Mouse (Mus musculus): ENCODE data around the gene Slc35e3. TPM values are rescaled to one million over a fixed set of nuclear protein-coding genes. Genes with fewer than 3 reads are reported as not detected.

The Slc35e3 gene
- polyA plus RNA-seq, 1 experiment, result 35.5 TPM

DNA sequence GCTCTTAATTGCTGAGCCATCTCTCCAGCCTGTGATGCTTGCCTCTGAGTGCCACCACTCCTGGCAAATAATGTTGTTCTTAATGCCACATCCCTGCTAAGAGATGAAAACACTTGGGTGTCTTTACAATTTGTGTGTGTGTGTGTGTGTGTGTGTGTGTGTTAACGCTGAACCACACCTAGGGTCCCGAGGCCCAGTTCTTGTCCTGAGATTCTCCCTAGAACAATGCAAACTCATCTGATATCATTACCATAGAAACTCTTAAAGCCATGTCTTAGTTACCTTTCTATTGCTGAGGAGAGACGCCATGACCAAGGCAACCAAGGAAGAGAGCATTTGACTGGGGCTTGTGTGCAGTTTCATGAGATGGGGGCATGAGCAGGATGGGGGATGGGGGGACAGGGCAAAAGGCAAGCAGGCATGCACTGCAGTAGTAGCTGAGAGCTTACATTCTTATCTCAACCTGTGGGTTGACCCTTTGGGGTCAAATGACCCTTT, 32.1 kb downstream of the Slc35e3 start:
- DNase-seq (ENCODE audit: low read depth), result no peak
- TF ChIP-seq CTCF (IDR thresholded peaks at IDR 0.05; ENCODE audit: borderline replicate concordance, extremely low read depth, insufficient read depth, insufficient read length) (no peak), POLR2A (IDR thresholded peaks at IDR 0.05; ENCODE audit: borderline replicate concordance, extremely low read depth, insufficient read depth, insufficient read length, poor library complexity, severe bottlenecking) (no peak)

DNA sequence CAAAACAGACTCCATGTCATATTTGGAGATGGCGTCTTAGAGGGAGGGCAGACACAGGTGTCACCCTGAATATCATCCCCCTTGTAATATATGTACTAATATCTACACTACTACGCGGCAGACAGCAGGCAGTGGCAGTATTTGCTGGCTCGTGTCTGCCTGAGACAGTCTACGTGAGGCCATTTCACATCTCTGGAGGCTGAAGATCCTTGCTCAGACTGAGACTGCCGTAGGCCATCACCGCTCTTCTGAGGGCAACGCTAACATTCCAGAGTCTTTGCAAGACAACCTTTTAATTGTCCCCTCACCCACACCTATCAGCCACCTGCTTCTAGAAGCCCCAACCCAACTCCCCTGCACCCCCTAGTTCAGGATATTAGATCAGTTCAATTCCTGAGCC, 32.7 kb downstream of the Slc35e3 start:
- TF ChIP-seq CTCF (IDR thresholded peaks at IDR 0.05; ENCODE audit: borderline replicate concordance, extremely low read depth, insufficient read depth, insufficient read length) (no peak), POLR2A (IDR thresholded peaks at IDR 0.05; ENCODE audit: borderline replicate concordance, extremely low read depth, insufficient read depth, insufficient read length, poor library complexity, severe bottlenecking) (no peak)
- no peak for DNase-seq (ENCODE audit: low read depth)

DNA sequence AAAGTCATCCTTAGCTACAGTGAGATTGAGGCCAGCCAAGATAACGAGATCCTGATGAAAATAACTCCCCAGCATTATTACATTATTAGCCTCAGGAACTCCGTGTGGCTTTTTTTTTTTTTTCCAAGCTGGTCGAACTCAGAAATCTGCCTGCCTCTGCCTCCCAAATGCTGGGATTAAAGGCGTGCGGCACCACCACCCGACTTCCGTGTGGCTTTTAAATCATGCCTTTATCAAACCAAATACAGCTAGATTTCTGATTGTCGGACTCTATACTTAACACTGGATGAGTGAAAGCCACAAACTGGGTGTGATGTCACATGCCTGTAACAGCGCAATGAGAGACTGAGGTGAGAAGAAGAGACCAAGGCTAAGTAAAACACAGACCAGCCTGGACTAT, 33.3 kb downstream of the Slc35e3 start:
- TF ChIP-seq CTCF (IDR thresholded peaks at IDR 0.05; ENCODE audit: borderline replicate concordance, extremely low read depth, insufficient read depth, insufficient read length), result no peak
- no peak for TF ChIP-seq POLR2A (IDR thresholded peaks at IDR 0.05; ENCODE audit: borderline replicate concordance, extremely low read depth, insufficient read depth, insufficient read length, poor library complexity, severe bottlenecking)
- no peak for DNase-seq (ENCODE audit: low read depth)

DNA sequence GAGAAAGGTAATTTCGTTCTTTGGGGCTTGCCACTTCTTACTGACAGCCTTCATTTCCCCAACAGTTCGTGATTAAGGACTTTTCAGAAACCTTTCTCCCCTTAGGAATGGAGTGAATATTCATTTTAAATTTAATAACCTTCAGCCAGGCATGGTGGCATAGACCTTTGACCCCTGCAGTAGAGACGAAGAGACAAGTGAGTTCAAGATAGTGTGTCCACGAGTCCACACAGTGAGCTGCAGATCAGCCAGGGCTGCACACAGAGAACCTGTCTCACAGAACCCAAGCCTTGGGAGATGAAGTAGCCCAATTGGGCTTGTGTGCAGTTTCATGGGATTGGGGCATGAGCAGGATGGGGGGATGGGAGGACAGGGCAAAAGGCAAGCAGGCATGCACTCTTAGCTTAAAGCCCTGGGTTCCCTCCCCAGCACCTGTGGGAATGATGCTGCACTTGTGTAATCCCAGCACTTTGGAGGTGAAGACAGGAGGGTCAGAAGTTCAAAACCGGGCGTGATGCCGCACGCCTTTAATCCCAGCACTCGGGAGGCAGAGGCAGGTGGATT, 33.9 kb downstream of the Slc35e3 start:
- TF ChIP-seq CTCF (IDR thresholded peaks at IDR 0.05; ENCODE audit: borderline replicate concordance, extremely low read depth, insufficient read depth, insufficient read length), result no peak
- no peak for DNase-seq (ENCODE audit: low read depth)

DNA sequence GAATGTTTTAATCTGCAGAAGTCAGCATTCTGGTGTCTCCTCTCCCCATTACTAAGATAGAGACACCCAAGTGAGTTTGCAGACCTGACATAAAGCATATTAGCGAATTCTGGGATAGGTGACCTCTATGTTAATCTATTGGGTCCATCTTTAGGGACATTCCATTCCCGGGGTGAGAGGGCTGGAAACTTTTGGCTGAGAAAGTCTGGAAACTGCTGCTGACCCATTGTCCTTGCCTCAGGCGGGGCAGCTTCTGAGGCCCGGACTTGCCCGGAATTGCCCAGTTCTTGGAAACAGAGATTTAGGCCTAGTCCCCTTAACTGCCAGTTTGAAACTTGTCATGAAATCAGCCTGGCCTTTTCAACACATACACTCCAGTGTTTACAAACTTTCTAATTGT, 34.8 kb downstream of the Slc35e3 start:
- TF ChIP-seq POLR2A (IDR thresholded peaks at IDR 0.05; ENCODE audit: borderline replicate concordance, extremely low read depth, insufficient read depth, insufficient read length, poor library complexity, severe bottlenecking) (no peak), CTCF (IDR thresholded peaks at IDR 0.05; ENCODE audit: borderline replicate concordance, extremely low read depth, insufficient read depth, insufficient read length) (no peak)

DNA sequence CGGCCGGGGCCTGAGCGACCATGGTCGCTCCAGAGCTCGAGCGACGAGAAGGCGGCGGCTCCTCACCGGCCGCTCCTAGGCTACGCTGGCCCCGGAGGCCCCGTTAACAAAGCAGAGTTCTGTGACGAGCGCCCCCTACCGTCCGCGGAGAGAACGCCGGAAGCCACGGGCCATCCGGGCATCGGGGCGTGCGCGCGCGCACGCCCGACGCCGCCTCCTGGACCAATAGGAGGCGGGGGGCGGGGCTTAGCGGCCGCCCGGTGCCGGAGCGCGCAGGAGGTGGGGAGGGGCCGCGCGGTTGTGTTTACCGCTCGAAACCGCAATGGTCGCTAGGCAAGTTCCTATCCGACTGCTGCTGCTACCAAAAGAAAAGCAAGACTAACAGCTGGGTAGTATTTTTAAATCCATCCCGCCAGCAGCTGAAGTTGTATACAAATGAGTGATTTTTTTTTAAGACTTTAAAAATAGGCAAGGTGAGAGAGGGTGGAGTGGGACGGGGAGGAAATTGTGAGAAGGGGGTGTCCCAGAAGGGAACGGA, 35.5 kb downstream of the Slc35e3 start, which contains the start of gene Mdm2:
TSS of gene Mdm2 (minus strand) at position 155 of the 538 bp plus-strand sequence.
- TF ChIP-seq CTCF (IDR thresholded peaks at IDR 0.05; ENCODE audit: borderline replicate concordance, extremely low read depth, insufficient read depth, insufficient read length), result peak; percentile 85
- TF ChIP-seq POLR2A (IDR thresholded peaks at IDR 0.05; ENCODE audit: borderline replicate concordance, extremely low read depth, insufficient read depth, insufficient read length, poor library complexity, severe bottlenecking), result peak; percentile 88
- DNase-seq (ENCODE audit: low read depth), result peak; percentile 97

More for the DNA sequence above, 34.8 kb downstream of the Slc35e3 start:
- DNase-seq (ENCODE audit: low read depth), result no peak

DNA sequence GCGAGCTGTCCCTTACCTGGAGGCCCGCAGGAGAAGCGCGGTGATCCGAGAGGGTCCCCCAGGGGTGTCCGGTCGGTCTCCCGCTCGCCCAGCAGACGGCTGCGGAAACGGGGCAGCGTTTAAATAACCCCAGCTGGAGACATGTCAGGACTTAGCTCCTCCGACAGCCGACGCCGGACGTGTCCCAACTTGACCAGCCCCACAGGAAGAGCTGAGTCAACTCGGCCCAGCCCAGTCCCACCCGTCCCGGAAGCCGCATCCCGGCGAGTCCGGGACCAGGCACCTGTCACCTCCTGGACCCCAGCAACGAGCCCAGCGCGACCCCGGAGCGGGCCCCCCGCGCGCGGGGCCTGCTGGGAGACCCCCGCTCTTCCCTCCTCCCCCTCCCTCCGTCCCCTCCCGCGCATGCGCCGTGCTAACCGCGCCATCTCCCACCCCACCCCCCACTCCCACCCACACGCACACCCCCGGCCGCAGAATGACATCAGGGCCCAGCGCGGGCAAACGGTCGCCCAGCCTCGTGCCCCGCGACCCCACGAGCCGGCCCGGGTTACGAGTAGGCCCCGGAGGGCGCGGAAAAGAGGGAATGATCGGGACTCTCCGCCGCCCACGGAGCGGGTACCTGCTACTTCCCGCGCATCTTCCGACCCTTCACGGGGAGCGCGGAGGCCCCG, 36.1 kb downstream of the Slc35e3 start:
- peak; percentile 91 for DNase-seq (ENCODE audit: low read depth)
- TF ChIP-seq CTCF (IDR thresholded peaks at IDR 0.05; ENCODE audit: borderline replicate concordance, extremely low read depth, insufficient read depth, insufficient read length) (no peak), POLR2A (IDR thresholded peaks at IDR 0.05; ENCODE audit: borderline replicate concordance, extremely low read depth, insufficient read depth, insufficient read length, poor library complexity, severe bottlenecking) (no peak; the same call in 1 of the 2 replicates)

DNA sequence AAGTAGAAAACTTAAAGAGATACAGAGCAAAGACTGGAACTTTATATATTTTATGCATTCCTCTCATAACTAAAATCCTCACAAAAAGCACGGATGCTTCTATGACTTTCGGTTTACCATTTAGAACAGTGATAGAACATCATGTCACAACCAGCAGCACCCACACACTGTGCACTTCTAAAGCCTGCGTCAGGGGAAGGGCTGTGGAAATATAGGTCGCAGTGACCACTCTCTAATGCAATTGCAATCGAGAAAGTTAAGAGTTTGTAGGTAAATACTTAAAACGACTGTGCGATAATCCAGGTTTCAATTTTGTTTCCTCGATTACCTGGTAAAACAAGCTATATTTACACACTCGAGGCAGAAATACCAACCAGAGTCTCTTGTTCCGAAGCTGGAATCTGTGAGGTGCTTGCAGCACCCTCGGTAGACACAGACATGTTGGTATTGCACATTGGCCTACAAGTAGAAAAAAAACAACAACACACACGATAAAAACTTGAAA, 36.8 kb downstream of the Slc35e3 start:
- DNase-seq (ENCODE audit: low read depth), result no peak
- TF ChIP-seq POLR2A (IDR thresholded peaks at IDR 0.05; ENCODE audit: borderline replicate concordance, extremely low read depth, insufficient read depth, insufficient read length, poor library complexity, severe bottlenecking), result no peak
- no peak for TF ChIP-seq CTCF (IDR thresholded peaks at IDR 0.05; ENCODE audit: borderline replicate concordance, extremely low read depth, insufficient read depth, insufficient read length)

DNA sequence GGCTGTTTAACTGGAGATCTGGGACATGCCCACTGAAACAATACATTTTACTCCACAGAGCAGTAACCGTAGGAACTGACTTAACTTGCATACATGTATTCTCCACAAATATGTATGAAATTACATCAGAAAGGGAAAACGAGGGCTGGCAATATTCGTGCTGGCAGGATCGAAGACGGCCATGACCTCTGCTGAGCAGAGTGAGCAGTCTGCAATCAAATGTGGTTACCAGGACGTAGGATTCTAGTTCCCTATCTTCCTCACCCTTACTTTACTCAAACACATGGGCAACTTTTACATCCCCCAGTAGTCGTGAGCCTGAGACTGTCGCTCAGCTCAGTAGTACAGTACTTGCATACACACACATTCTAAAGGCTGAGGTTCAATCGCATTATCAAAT, 37.3 kb downstream of the Slc35e3 start:
- no peak for TF ChIP-seq POLR2A (IDR thresholded peaks at IDR 0.05; ENCODE audit: borderline replicate concordance, extremely low read depth, insufficient read depth, insufficient read length, poor library complexity, severe bottlenecking)
- no peak for TF ChIP-seq CTCF (IDR thresholded peaks at IDR 0.05; ENCODE audit: borderline replicate concordance, extremely low read depth, insufficient read depth, insufficient read length)

DNA sequence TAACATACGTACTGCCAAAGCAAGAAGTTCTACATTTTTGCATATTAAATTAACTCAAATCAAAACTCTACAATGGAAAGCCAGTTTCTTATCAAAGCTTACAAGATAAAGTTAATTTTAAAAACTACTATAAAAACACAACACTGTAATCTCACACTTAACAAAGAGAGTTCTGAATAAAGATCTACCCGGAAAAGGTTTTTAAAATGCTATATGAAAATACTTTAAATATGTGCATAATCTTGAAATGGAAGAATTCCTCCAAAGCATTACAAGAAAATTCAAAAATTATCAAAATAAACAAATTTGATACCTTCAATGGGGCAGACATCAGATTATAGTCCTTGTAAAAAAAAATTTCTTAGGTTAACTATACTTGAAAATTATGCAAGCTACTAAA, 37.8 kb downstream of the Slc35e3 start:
- DNase-seq (ENCODE audit: low read depth), result no peak
- TF ChIP-seq CTCF (IDR thresholded peaks at IDR 0.05; ENCODE audit: borderline replicate concordance, extremely low read depth, insufficient read depth, insufficient read length) (no peak), POLR2A (IDR thresholded peaks at IDR 0.05; ENCODE audit: borderline replicate concordance, extremely low read depth, insufficient read depth, insufficient read length, poor library complexity, severe bottlenecking) (no peak)

More for the DNA sequence above, 37.3 kb downstream of the Slc35e3 start:
- no peak for DNase-seq (ENCODE audit: low read depth)

DNA sequence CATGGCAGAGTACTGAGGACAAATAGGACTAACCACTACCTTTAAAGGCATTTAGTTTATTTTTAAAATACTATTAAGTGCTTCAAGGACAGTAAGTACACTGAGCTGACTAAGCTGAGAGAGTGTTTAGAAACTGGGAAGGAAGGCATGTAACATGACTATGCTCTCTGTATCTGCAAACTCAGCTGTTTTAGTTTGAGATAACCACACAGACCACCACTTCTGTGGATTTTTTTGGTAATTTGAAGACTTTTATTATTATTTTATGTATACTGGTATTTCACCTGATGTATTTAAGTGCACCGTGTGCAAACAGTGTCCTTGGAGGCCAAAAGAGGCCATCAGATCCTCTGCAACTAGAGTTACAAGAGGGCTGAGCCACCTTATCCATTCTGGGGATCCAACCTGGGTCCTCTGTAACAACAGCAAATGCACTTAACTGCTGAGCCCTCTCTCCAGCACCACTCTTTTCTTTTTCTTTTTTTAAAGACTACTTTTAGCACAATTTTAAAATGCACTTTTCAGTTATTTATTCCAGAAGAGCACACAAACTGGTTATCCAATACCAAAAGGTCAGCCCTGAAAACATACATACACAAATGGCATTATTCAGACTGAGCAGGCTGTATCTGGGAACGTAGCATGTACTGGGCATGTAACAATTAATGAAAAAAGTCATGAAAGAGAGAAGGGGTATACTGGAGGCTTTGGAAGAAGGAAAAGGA, 38.9 kb downstream of the Slc35e3 start:
- TF ChIP-seq CTCF (IDR thresholded peaks at IDR 0.05; ENCODE audit: borderline replicate concordance, extremely low read depth, insufficient read depth, insufficient read length) (no peak), POLR2A (IDR thresholded peaks at IDR 0.05; ENCODE audit: borderline replicate concordance, extremely low read depth, insufficient read depth, insufficient read length, poor library complexity, severe bottlenecking) (no peak)
- no peak for DNase-seq (ENCODE audit: low read depth)

Data from brain, embryonic 14.5 days (tissue).